Mouse (Mus musculus): ENCODE results near the gene Gm20388. TPM values are rescaled to one million over a fixed set of nuclear protein-coding genes. Genes with fewer than 3 reads are reported as not detected.

Gene Gm20388
- total RNA-seq, 2 experiments from 2014 or later, result 8.8 TPM

- DNase-seq (ENCODE audit: extremely low spot score in 1 of 2, low spot score in 1 of 2), result peak in 1 of 2 experiments; percentile 27
Observed at GRCm38 (mm10) chr8:122793375-122794174, 2882.9 kb downstream of the Gm20388 start.

- DNase-seq (ENCODE audit: extremely low spot score in 1 of 2, low spot score in 1 of 2), result no peak
Observed at GRCm38 (mm10) chr8:122794175-122794454, 2883.5 kb downstream of the Gm20388 start.

- no peak for DNase-seq (ENCODE audit: extremely low spot score in 1 of 2, low spot score in 1 of 2)
Observed at GRCm38 (mm10) chr8:122803906-122804761, 2893.5 kb downstream of the Gm20388 start.

GRCm38 (mm10) chr8:122805349-122805748 lies 2894.7 kb downstream of the Gm20388 start:
- peak in 1 of 2 experiments; percentile 16 for DNase-seq (ENCODE audit: extremely low spot score in 1 of 2, low spot score in 1 of 2)

GRCm38 (mm10) chr8:122806956-122807538 lies 2896.4 kb downstream of the Gm20388 start:
- no peak for DNase-seq (ENCODE audit: extremely low spot score in 1 of 2, low spot score in 1 of 2)

- no peak for DNase-seq (ENCODE audit: extremely low spot score in 1 of 2, low spot score in 1 of 2)
Observed at GRCm38 (mm10) chr8:122807907-122808306, 2897.3 kb downstream of the Gm20388 start.

- no peak for DNase-seq (ENCODE audit: extremely low spot score in 1 of 2, low spot score in 1 of 2)
Observed at GRCm38 (mm10) chr8:122810376-122810775, 2899.7 kb downstream of the Gm20388 start.

- no peak for DNase-seq (ENCODE audit: extremely low spot score in 1 of 2, low spot score in 1 of 2)
Observed at GRCm38 (mm10) chr8:122811870-122812494, 2901.3 kb downstream of the Gm20388 start.

GRCm38 (mm10) chr8:122812610-122813250 lies 2902.1 kb downstream of the Gm20388 start:
- no peak for DNase-seq (ENCODE audit: extremely low spot score in 1 of 2, low spot score in 1 of 2)

GRCm38 (mm10) chr8:122814608-122815007 lies 2904.0 kb downstream of the Gm20388 start:
- DNase-seq (ENCODE audit: extremely low spot score in 1 of 2, low spot score in 1 of 2), result no peak

GRCm38 (mm10) chr8:122816965-122817364 lies 2906.3 kb downstream of the Gm20388 start:
- DNase-seq (ENCODE audit: extremely low spot score in 1 of 2, low spot score in 1 of 2), result no peak

GRCm38 (mm10) chr8:122817724-122818496 lies 2907.3 kb downstream of the Gm20388 start:
- no peak for DNase-seq (ENCODE audit: extremely low spot score in 1 of 2, low spot score in 1 of 2)

GRCm38 (mm10) chr8:122819776-122820175 lies 2909.1 kb downstream of the Gm20388 start:
- DNase-seq (ENCODE audit: extremely low spot score in 1 of 2, low spot score in 1 of 2), result no peak

- no peak for DNase-seq (ENCODE audit: extremely low spot score in 1 of 2, low spot score in 1 of 2)
Observed at GRCm38 (mm10) chr8:122824571-122824970, 2913.9 kb downstream of the Gm20388 start.

- no peak for DNase-seq (ENCODE audit: extremely low spot score in 1 of 2, low spot score in 1 of 2)
Observed at GRCm38 (mm10) chr8:122824986-122825385, 2914.3 kb downstream of the Gm20388 start.

- DNase-seq (ENCODE audit: extremely low spot score in 1 of 2, low spot score in 1 of 2), result no peak
Observed at GRCm38 (mm10) chr8:122825408-122825807, 2914.8 kb downstream of the Gm20388 start.

GRCm38 (mm10) chr8:122829396-122829795 lies 2918.8 kb downstream of the Gm20388 start:
- no peak for DNase-seq (ENCODE audit: extremely low spot score in 1 of 2, low spot score in 1 of 2)

GRCm38 (mm10) chr8:122830349-122831061 lies 2919.9 kb downstream of the Gm20388 start:
- DNase-seq (ENCODE audit: extremely low spot score in 1 of 2, low spot score in 1 of 2), result peak; percentile 97 to 100

- DNase-seq (ENCODE audit: extremely low spot score in 1 of 2, low spot score in 1 of 2), result no peak
Observed at GRCm38 (mm10) chr8:122834416-122834815, 2923.8 kb downstream of the Gm20388 start.
